ENCODE assay signal across 52 mouse cellular contexts in the genomic region with DNA sequence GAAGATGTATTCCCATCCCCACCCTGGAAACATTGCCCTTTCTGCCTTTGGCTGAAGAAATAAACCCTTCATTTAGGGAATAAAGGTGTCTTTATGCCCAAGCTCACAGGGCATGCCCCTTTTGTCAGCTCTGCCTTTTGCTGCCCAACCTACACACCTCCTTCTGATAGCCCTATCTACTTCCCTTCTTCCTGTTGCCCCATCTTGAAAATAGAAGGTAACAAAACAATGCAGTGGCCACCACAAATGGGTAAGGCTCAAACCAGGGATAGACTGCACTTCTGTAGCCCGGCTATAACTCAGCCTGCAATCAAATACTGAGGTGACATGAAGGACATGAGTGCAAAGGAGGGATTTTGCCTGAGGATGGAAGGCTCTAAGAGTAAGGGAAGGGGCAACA. TPM values are rescaled to one million over a fixed set of nuclear protein-coding genes. Genes with fewer than 3 reads are reported as not detected.
"Had no signal": no experiment of that assay in that cellular context is flagged by ENCODE, and none has a peak within 500 bp of the region (broad histone marks: within the 10 kb centered on the region; RNA-seq: fewer than 3 reads in every experiment).

No protein-coding gene starts in this region.

- H3K4me3 ChIP-seq: heart, embryonic 10.5 days; heart, embryonic 12.5 days; heart, embryonic 13.5 days; heart, embryonic 15.5 days; hindbrain, embryonic 10.5 days; hindbrain, embryonic 12.5 days; hindbrain, embryonic 13.5 days; hindbrain, embryonic 15.5 days; intestine, embryonic 15.5 days; kidney, embryonic 15.5 days; layer of hippocampus, adult 2 months; left cerebral cortex, adult 2 months had no signal

- DNase-seq: heart, postnatal 14 days; heart, postnatal 36 days; heart, postnatal 4 days; kidney, adult 11 months; kidney, adult 18-20 months; kidney, adult 2 months; kidney, adult 8-10 months; kidney, adult 9 months; kidney, postnatal 10 days; kidney, postnatal 14 days; kidney, postnatal 25 days; kidney, postnatal 36 days; kidney, postnatal 4 days; layer of hippocampus, adult 9-11 months; layer of hippocampus, postnatal 36 days had no signal

- H3K9me3 ChIP-seq: heart, embryonic 10.5 days; heart, embryonic 13.5 days; heart, embryonic 15.5 days; hindbrain, embryonic 12.5 days; hindbrain, embryonic 13.5 days; hindbrain, embryonic 15.5 days; intestine, embryonic 15.5 days; kidney, embryonic 15.5 days had no signal

- H3K27me3 ChIP-seq: heart, embryonic 12.5 days; heart, embryonic 15.5 days; hindbrain, embryonic 12.5 days; hindbrain, embryonic 13.5 days; hindbrain, embryonic 15.5 days; intestine, embryonic 15.5 days; kidney, embryonic 15.5 days had no signal

- H3K4me1 ChIP-seq: heart, embryonic 10.5 days; hindbrain, embryonic 10.5 days; hindbrain, embryonic 12.5 days; hindbrain, embryonic 13.5 days; hindbrain, embryonic 15.5 days; intestine, embryonic 15.5 days; kidney, embryonic 15.5 days had no signal

- H3K9ac ChIP-seq: heart, embryonic 12.5 days; heart, embryonic 13.5 days; heart, embryonic 15.5 days; hindbrain, embryonic 12.5 days; hindbrain, embryonic 13.5 days; hindbrain, embryonic 14.5 days; hindbrain, embryonic 15.5 days; intestine, embryonic 15.5 days; kidney, embryonic 15.5 days had no signal

- H3K36me3 ChIP-seq: heart, embryonic 10.5 days; heart, embryonic 12.5 days; heart, embryonic 13.5 days; heart, embryonic 15.5 days; hindbrain, embryonic 10.5 days; hindbrain, embryonic 12.5 days; hindbrain, embryonic 13.5 days; hindbrain, embryonic 15.5 days; intestine, embryonic 15.5 days; kidney, embryonic 15.5 days had no signal

- H3K27ac ChIP-seq: heart, embryonic 10.5 days; heart, embryonic 13.5 days; heart, embryonic 15.5 days; hindbrain, embryonic 10.5 days; hindbrain, embryonic 12.5 days; hindbrain, embryonic 13.5 days; hindbrain, embryonic 14.5 days; hindbrain, embryonic 15.5 days; hindbrain, postnatal 0 days; intestine, embryonic 15.5 days; kidney, embryonic 15.5 days; kidney, postnatal 0 days; layer of hippocampus, adult 2 months; left cerebral cortex, adult 2 months had no signal

RNA-seq across cellular contexts. Expression of a gene that starts 40.2 kb away (rescaled TPM):
- total RNA-seq: heart, postnatal 14 days; heart, postnatal 25 days; heart, postnatal 36 days; heart, postnatal 4 days; hematopoietic stem cell, adult 5-6 weeks; hindbrain, postnatal 0 days; layer of hippocampus, adult 18-20 months; layer of hippocampus, adult 2 months; layer of hippocampus, adult 8-10 months; layer of hippocampus, postnatal 10 days; layer of hippocampus, postnatal 14 days; layer of hippocampus, postnatal 25 days; layer of hippocampus, postnatal 36 days; left cerebral cortex, adult 18-20 months; left cerebral cortex, adult 2 months; left cerebral cortex, adult 8-10 months had no signal
- polyA plus RNA-seq: heart, embryonic 10.5 days; heart, embryonic 11.5 days; heart, embryonic 12.5 days; heart, embryonic 13.5 days; heart, embryonic 14.5 days; heart, embryonic 15.5 days; heart, embryonic 16.5 days; heart, postnatal 0 days; hindbrain, embryonic 10.5 days; hindbrain, embryonic 11.5 days; hindbrain, embryonic 12.5 days; hindbrain, embryonic 13.5 days; hindbrain, embryonic 14.5 days; hindbrain, embryonic 15.5 days; hindbrain, embryonic 16.5 days; hindbrain, postnatal 0 days; inflammation-experienced regulatory T-cells, adult 6 months; intestine, embryonic 14.5 days; intestine, embryonic 15.5 days; intestine, embryonic 16.5 days; intestine, postnatal 0 days; kidney, adult 2 months; kidney, embryonic 14.5 days; kidney, embryonic 15.5 days; kidney, embryonic 16.5 days; kidney, postnatal 0 days; large intestine, adult 2 months had no signal

RNA-seq across cellular contexts. Expression of a gene that starts 52.7 kb away (rescaled TPM):
- polyA plus RNA-seq: inflammation-experienced regulatory T-cells, adult 6 months had no signal
